Mouse (Mus musculus) small intestine, adult 2 months (tissue): ENCODE results near the gene Hist1h2bk. TPM values are rescaled to one million over a fixed set of nuclear protein-coding genes. Genes with fewer than 3 reads are reported as not detected.
"Not testable (repeated sequence)": the region's sequence is repeated elsewhere in the genome, so short reads cannot be mapped to it uniquely, and the experiment has no call there.

Experiments
- H3K27ac ChIP-seq: fragments of 200-500 bp; 2 replicates; pipeline ENCODE4 v1.5.1; 2012; ENCODE audit warnings: low read depth, low read length, control low read depth, inconsistent platforms; ENCODE audit not compliant: insufficient read depth
- H3K27me3 ChIP-seq: fragments of 200-500 bp; 2 replicates; pipeline ENCODE4 v1.6.1; 2012; ENCODE audit warnings: mild to moderate bottlenecking, moderate library complexity, low read length, inconsistent platforms; ENCODE audit not compliant: control insufficient read depth, insufficient read depth
- H3K36me3 ChIP-seq: fragments of 200-500 bp; 2 replicates; pipeline ENCODE4 v1.6.1; 2012; ENCODE audit warnings: mild to moderate bottlenecking, low read length, control low read depth, inconsistent platforms; ENCODE audit not compliant: control insufficient read depth, insufficient read depth
- H3K4me1 ChIP-seq: fragments of 200-500 bp; 2 replicates; pipeline ENCODE4 v1.6.1; 2012; ENCODE audit warnings: low read length, inconsistent platforms, mixed read lengths; ENCODE audit not compliant: control insufficient read depth, insufficient read depth, insufficient read length
- H3K4me3 ChIP-seq: fragments of 200-500 bp; 2 replicates; pipeline ENCODE4 v1.5.1; 2012; ENCODE audit warnings: low read depth, mild to moderate bottlenecking, control low read depth, inconsistent platforms, low read length, moderate library complexity
- CTCF ChIP-seq: fragments of 200-500 bp; IDR thresholded peaks from 2 replicates; pipeline ENCODE4 v1.5.1; 2012; ENCODE audit warnings: low read depth, mild to moderate bottlenecking, control low read depth, inconsistent platforms, low read length, moderate library complexity, mixed read lengths; ENCODE audit not compliant: insufficient replicate concordance, insufficient read length; ENCODE audit errors: extremely low read depth
- POLR2A ChIP-seq: fragments of 200-500 bp; IDR thresholded peaks from 2 replicates; pipeline ENCODE4 v1.6.1; 2012; ENCODE audit warnings: low read depth, mild to moderate bottlenecking, control low read depth, inconsistent platforms, low read length, moderate library complexity
- WGBS: fragments of 180-500 bp; shearing (Covaris S2); methylation state at CpG from one replicate; pipeline ENCODE4 v1.1.7; 2018; 5-methylcytosine and 5-hydroxymethylcytosine counted together
- polyA plus RNA-seq: library from polyadenylated mRNA; depleted of rRNA; stranded (reverse); fragments of >200 nt; gene quantifications from 2 replicates; pipeline ENCODE4 v1.2.3, GENCODE M21; 2012

The Hist1h2bk gene
- polyA plus RNA-seq, 1 experiment = 41.4 TPM

GRCm38 (mm10) chr13:22036149-22036956 is 683 bp downstream of the Hist1h2bk start:
- H3K4me3 ChIP-seq = peak overlapping the region; percentile 52
- peak overlapping the region; percentile 50 for H3K27ac ChIP-seq
- H3K4me1 ChIP-seq = peaks cover 8% of the 10 kb centered on the region; the same call in 1 of the 2 replicates
- TF ChIP-seq CTCF (no peak), POLR2A (no peak)
- H3K27me3 ChIP-seq = no peaks in the 10 kb centered on the region
- 2% methylated on average over 23 of the region's 23 CpGs for WGBS
- no peaks in the 10 kb centered on the region for H3K36me3 ChIP-seq

- no peaks in the 10 kb centered on the region for H3K36me3 ChIP-seq
- H3K4me1 ChIP-seq = peaks cover 8% of the 10 kb centered on the region; the same call in 1 of the 2 replicates
- no peak for TF ChIP-seq CTCF
- no peak for TF ChIP-seq POLR2A
- H3K4me3 ChIP-seq = no peak overlapping the region
- no peaks in the 10 kb centered on the region for H3K27me3 ChIP-seq
- 0 out of 2 replicates have a peak overlapping the region, but pooled peaks have one; percentile 38 for H3K27ac ChIP-seq
- WGBS = 60% methylated on average over 3 of the region's 3 CpGs
Observed at GRCm38 (mm10) chr13:22036986-22037385, 1.3 kb downstream of the Hist1h2bk start.

GRCm38 (mm10) chr13:22037415-22037814 is 1.7 kb downstream of the Hist1h2bk start:
- Histone ChIP-seq H3K27me3 (no peaks in the 10 kb centered on the region), H3K4me3 (no peak overlapping the region), H3K27ac (no peak overlapping the region), H3K4me1 (peaks cover 10% of the 10 kb centered on the region; the same call in 1 of the 2 replicates), H3K36me3 (no peaks in the 10 kb centered on the region)
- WGBS = 71% methylated on average over 2 of the region's 2 CpGs
- TF ChIP-seq CTCF (no peak), POLR2A (no peak)

- no peak for TF ChIP-seq POLR2A
- no peak for TF ChIP-seq CTCF
- WGBS = 70% methylated on average over 5 of the region's 5 CpGs
- Histone ChIP-seq H3K4me1 (peaks cover 10% of the 10 kb centered on the region; the same call in 1 of the 2 replicates), H3K4me3 (no peak overlapping the region), H3K36me3 (no peaks in the 10 kb centered on the region), H3K27ac (no peak overlapping the region), H3K27me3 (no peaks in the 10 kb centered on the region)
Observed at GRCm38 (mm10) chr13:22039364-22039763, 3.7 kb downstream of the Hist1h2bk start.

- peaks cover 12% of the 10 kb centered on the region; the same call in 1 of the 2 replicates for H3K4me1 ChIP-seq
- H3K4me3 ChIP-seq = no peak overlapping the region
- TF ChIP-seq CTCF = no peak
- no peak for TF ChIP-seq POLR2A
- 9% methylated on average over 2 of the region's 2 CpGs for WGBS
- H3K27ac ChIP-seq = no peak overlapping the region
- H3K27me3 ChIP-seq = no peaks in the 10 kb centered on the region
- no peaks in the 10 kb centered on the region for H3K36me3 ChIP-seq
Observed at GRCm38 (mm10) chr13:22039951-22040463, 4.3 kb downstream of the Hist1h2bk start.

- H3K27me3 ChIP-seq = no peaks in the 10 kb centered on the region
- H3K4me1 ChIP-seq = peaks cover 12% of the 10 kb centered on the region; the same call in 1 of the 2 replicates
- peak overlapping the region; percentile 64 for H3K4me3 ChIP-seq
- H3K27ac ChIP-seq = peak overlapping the region; percentile 69
- no peak for TF ChIP-seq CTCF
- no peak; the same call in 1 of the 2 replicates for TF ChIP-seq POLR2A
- no peaks in the 10 kb centered on the region for H3K36me3 ChIP-seq
- WGBS = under 1% methylated on average over 24 of the region's 24 CpGs
Observed at GRCm38 (mm10) chr13:22040464-22041141, 4.9 kb downstream of the Hist1h2bk start.

GRCm38 (mm10) chr13:22041142-22041536 is 5.5 kb downstream of the Hist1h2bk start, which contains the start of gene Hist1h4i:
TSS of gene Hist1h4i (minus strand) at chr13:22041362.
- 1% methylated on average over 27 of the region's 27 CpGs for WGBS
- TF ChIP-seq POLR2A = peak; percentile 85
- Histone ChIP-seq H3K4me1 (peaks cover 12% of the 10 kb centered on the region; the same call in 1 of the 2 replicates), H3K4me3 (peak within 1 kb of the TSS; percentile 64), H3K27ac (peak within 1 kb of the TSS; percentile 76)
- H3K36me3 ChIP-seq, H3K27me3 ChIP-seq: not testable (repeated sequence)
